Mouse (Mus musculus) liver, embryonic 14.5 days (tissue): ENCODE data around the gene Txndc15.

Experiments
- CTCF ChIP-seq: IDR thresholded peaks from 2 replicates; pipeline ENCODE4 v1.5.1; 2016; ENCODE audit warnings: antibody characterized with exemption, low read depth, control low read depth
- EP300 ChIP-seq: IDR thresholded peaks from 2 replicates; pipeline ENCODE4 v1.6.1; 2016; ENCODE audit warnings: antibody characterized with exemption, low read depth

DNA sequence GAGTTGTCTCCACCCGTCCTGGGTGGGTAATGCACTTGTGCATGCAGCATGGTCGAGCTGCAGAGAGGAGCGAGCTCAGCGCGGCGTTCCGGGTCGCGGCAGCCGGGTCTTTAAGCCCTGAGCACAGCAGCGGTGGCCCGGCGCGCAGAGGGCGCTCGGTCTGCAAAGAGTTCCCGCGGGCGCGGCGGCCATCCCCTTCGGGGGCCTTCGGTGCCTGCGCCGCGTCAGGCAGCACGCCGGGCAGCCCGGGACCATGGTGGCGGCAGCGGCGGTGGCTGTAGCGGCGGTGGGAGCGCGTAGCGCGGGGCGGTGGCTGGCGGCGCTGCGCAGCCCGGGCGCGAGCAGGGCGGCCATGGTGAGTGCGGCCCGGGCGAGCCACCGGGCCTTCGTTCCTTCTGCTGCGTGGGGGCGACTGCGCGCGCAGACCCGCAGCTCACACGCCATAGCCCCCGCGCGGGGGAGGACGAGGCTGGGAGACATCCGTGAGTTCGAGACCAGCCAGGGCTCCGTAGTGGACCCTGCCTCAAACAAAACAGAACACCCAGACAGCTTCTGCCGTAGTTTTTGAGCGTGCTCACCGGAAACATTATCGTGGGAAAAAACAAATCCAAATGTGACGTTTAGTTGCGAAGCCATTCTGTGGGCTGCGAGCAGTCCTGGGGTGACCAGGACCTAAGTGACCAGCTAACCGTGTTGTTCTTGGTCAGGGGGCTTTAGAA, 12.8 kb downstream of the Txndc15 start, which contains the start of gene Pcbd2:
- no peak for TF ChIP-seq CTCF
- TF ChIP-seq EP300, result no peak
